Mouse (Mus musculus) testis, adult 2 months (tissue): ENCODE measurements around the gene Aif1. TPM values are rescaled to one million over a fixed set of nuclear protein-coding genes. Genes with fewer than 3 reads are reported as not detected.

Experiments used
- H3K27ac ChIP-seq: fragments of 200-500 bp; 2 replicates; pipeline ENCODE4 v1.5.1; 2012; ENCODE audit warnings: low read depth, low read length; ENCODE audit not compliant: control insufficient read depth, insufficient read depth
- H3K27me3 ChIP-seq: fragments of 200-500 bp; 2 replicates; pipeline ENCODE4 v1.6.1; 2012; ENCODE audit warnings: mild to moderate bottlenecking, low read length, moderate library complexity; ENCODE audit not compliant: control insufficient read depth, insufficient read depth
- H3K36me3 ChIP-seq: fragments of 200-500 bp; 2 replicates; pipeline ENCODE4 v1.6.1; 2012; ENCODE audit warnings: mild to moderate bottlenecking, low read length; ENCODE audit not compliant: control insufficient read depth, insufficient read depth
- H3K4me1 ChIP-seq: fragments of 200-500 bp; 2 replicates; pipeline ENCODE4 v1.6.1; 2012; ENCODE audit warnings: low read length; ENCODE audit not compliant: control insufficient read depth, insufficient read depth
- H3K4me3 ChIP-seq: fragments of 200-500 bp; 2 replicates; pipeline ENCODE4 v1.5.1; 2012; ENCODE audit warnings: low read depth, mild to moderate bottlenecking, low read length, moderate library complexity, mixed read lengths; ENCODE audit not compliant: control insufficient read depth
- CTCF ChIP-seq: fragments of 200-500 bp; IDR thresholded peaks from 2 replicates; pipeline ENCODE4 v1.5.1; 2012; ENCODE audit warnings: low read depth, mild to moderate bottlenecking, inconsistent platforms, low read length, moderate library complexity; ENCODE audit not compliant: control insufficient read depth, insufficient read depth, insufficient replicate concordance
- POLR2A ChIP-seq: fragments of 200-500 bp; IDR thresholded peaks from 2 replicates; pipeline ENCODE4 v1.6.1; 2012; ENCODE audit warnings: low read depth, mild to moderate bottlenecking, inconsistent platforms, low read length, moderate library complexity; ENCODE audit not compliant: control insufficient read depth
- polyA plus RNA-seq: library from polyadenylated mRNA; depleted of rRNA; stranded (reverse); fragments of >200 nt; gene quantifications from 2 replicates; pipeline ENCODE4 v1.2.3, GENCODE M21; 2012

Gene Aif1
- polyA plus RNA-seq, 1 experiment = 444 TPM

DNA sequence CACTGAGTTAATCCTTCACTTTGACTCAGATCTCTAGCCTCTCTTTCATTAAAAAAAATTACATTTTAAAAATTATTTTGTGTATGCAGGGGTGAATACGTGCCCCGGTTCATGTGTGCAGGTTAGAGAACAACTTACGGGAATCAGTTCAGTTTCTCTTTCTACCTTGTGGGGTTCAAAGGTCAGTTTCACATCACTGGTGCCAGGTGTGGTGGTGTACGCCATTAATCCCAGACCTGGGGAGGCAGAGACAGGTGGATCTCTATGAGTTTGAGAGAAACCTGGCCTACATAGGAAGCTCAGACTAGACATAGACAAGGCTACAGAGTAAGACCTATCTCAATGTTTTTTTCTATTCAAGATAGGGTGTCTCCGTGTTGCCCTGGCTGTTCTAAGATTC is 37.2 kb upstream of the Aif1 start:
- Histone ChIP-seq H3K27me3 (no peaks in the 10 kb centered on the region), H3K4me3 (no peak overlapping the region), H3K4me1 (no peaks in the 10 kb centered on the region), H3K27ac (no peak overlapping the region), H3K36me3 (no peaks in the 10 kb centered on the region)
- TF ChIP-seq CTCF (no peak), POLR2A (no peak)

- H3K4me3 ChIP-seq = no peak overlapping the region
- no peak overlapping the region for H3K27ac ChIP-seq
- TF ChIP-seq CTCF (no peak), POLR2A (no peak)
- H3K27me3 ChIP-seq = no peaks in the 10 kb centered on the region
- no peaks in the 10 kb centered on the region for H3K36me3 ChIP-seq
- no peaks in the 10 kb centered on the region for H3K4me1 ChIP-seq
These were observed 34.7 kb upstream of the Aif1 start for GRCm38 (mm10) chr17:35210593-35210992.

DNA sequence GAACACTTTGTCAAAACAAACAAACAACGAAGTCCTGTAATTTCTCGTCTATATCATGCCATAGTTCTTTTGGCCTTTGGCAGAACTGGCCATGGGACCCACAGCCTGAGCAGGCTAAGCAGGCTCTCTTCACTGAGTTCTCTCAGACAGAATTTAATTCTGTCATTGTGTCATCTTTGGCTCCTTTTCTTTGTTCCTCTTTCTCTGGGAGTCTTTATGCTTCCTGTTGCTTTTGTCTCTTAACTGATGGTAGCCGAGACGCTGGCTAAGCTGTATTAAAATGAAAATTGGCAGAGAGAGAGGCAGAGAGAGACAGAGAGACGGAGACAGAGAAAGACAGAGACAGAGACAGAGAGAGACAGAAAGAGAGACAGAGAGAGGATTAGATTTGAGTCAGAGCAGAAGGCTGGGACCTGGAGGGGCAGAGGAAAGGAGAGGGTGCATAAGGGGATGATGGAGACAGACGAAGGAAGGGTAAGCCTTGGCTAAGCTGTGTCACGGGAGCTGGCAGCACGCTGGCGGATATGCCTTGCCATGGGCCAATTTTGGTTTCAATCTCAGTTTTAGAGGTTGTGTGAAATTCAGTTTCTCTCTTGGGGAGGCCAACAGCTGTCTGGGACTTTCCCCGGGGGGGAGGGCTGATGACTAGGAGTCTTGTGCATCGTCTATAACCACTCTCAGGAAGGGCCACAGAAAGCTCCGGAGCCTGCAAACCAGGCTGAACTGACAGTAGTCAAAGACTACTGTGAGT is 34.1 kb upstream of the Aif1 start:
- H3K27me3 ChIP-seq = no peaks in the 10 kb centered on the region
- no peak overlapping the region for H3K4me3 ChIP-seq
- H3K4me1 ChIP-seq = 0 out of 2 replicates have a peak, but pooled peaks cover under 1% of the 10 kb centered on the region
- H3K27ac ChIP-seq = no peak overlapping the region
- no peaks in the 10 kb centered on the region for H3K36me3 ChIP-seq
- TF ChIP-seq POLR2A (no peak), CTCF (no peak)

GRCm38 (mm10) chr17:35205380-35205769 is 29.5 kb upstream of the Aif1 start:
- Histone ChIP-seq H3K36me3 (no peaks in the 10 kb centered on the region), H3K27me3 (no peaks in the 10 kb centered on the region), H3K27ac (no peak overlapping the region), H3K4me3 (no peak overlapping the region), H3K4me1 (0 out of 2 replicates have a peak, but pooled peaks cover 2% of the 10 kb centered on the region)
- TF ChIP-seq POLR2A (no peak), CTCF (no peak)

- no peaks in the 10 kb centered on the region for H3K27me3 ChIP-seq
- H3K27ac ChIP-seq = no peak within 1 kb of the TSS
- H3K4me3 ChIP-seq = no peak within 1 kb of the TSS
- H3K36me3 ChIP-seq = no peaks in the 10 kb centered on the region
- 0 out of 2 replicates have a peak, but pooled peaks cover 2% of the 10 kb centered on the region for H3K4me1 ChIP-seq
- TF ChIP-seq POLR2A (no peak), CTCF (no peak)
These were observed 28.9 kb upstream of the Aif1 start, which contains the start of gene Lta for GRCm38 (mm10) chr17:35204494-35205379. Lta (minus strand) TSS chr17:35205351.

- Histone ChIP-seq H3K4me3 (no peak overlapping the region), H3K27ac (no peak overlapping the region), H3K27me3 (no peaks in the 10 kb centered on the region), H3K36me3 (no peaks in the 10 kb centered on the region), H3K4me1 (0 out of 2 replicates have a peak, but pooled peaks cover 2% of the 10 kb centered on the region)
- TF ChIP-seq CTCF (no peak), POLR2A (no peak)
These were observed 26.6 kb upstream of the Aif1 start for GRCm38 (mm10) chr17:35202442-35202841.

GRCm38 (mm10) chr17:35201787-35202186 is 25.9 kb upstream of the Aif1 start, which contains the start of gene Tnf:
Tnf (minus strand) TSS chr17:35202007.
- TF ChIP-seq POLR2A (peak; percentile 43; the same call in 1 of the 2 replicates), CTCF (no peak)
- Histone ChIP-seq H3K4me1 (0 out of 2 replicates have a peak, but pooled peaks cover 2% of the 10 kb centered on the region), H3K36me3 (no peaks in the 10 kb centered on the region), H3K27ac (no peak within 1 kb of the TSS; the same call in 1 of the 2 replicates), H3K4me3 (no peak within 1 kb of the TSS), H3K27me3 (no peaks in the 10 kb centered on the region)
